Mouse (Mus musculus) bone marrow macrophage, adult 2 months (primary cell): ENCODE data around the gene Pck1.

Experiments used
- CTCF ChIP-seq: IDR thresholded peaks from 2 replicates; pipeline ENCODE4 v1.5.1; 2012; ENCODE audit warnings: low read depth, mild to moderate bottlenecking, low read length, moderate library complexity
- POLR2A ChIP-seq: IDR thresholded peaks from 2 replicates; pipeline ENCODE4 v1.6.1; 2012; ENCODE audit warnings: mild to moderate bottlenecking, low read depth, low read length, borderline replicate concordance

DNA sequence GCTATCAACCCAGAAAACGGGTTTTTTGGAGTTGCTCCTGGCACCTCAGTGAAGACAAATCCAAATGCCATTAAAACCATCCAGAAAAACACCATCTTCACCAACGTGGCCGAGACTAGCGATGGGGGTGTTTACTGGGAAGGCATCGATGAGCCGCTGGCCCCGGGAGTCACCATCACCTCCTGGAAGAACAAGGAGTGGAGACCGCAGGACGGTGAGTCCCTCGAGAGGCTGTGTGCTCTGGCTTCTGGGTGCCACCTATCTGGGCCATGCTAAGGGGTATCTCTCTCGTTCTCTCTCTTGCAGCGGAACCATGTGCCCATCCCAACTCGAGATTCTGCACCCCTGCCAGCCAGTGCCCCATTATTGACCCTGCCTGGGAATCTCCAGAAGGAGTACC, 4.1 kb downstream of the Pck1 start:
- TF ChIP-seq POLR2A (no peak), CTCF (no peak)
